Mouse (Mus musculus) lung, adult 10 weeks (tissue): ENCODE data around the gene Rab3il1. TPM values are rescaled to one million over a fixed set of nuclear protein-coding genes. Genes with fewer than 3 reads are reported as not detected.

Source experiments
- polyA plus RNA-seq: library from polyadenylated mRNA; stranded (reverse); fragments of 350-450 nt; fragmentation: Illumina TruSeq; extraction: RNeasy Lipid Tissue Mini Kit (QIAGEN cat#74804); gene quantifications from one replicate; pipeline ENCODE4 v1.2.3, GENCODE M21; 2014; ENCODE audit warnings: low read depth, low replicate concordance; ENCODE audit not compliant: insufficient read depth

Gene Rab3il1
- 6.9 TPM for polyA plus RNA-seq

DNA sequence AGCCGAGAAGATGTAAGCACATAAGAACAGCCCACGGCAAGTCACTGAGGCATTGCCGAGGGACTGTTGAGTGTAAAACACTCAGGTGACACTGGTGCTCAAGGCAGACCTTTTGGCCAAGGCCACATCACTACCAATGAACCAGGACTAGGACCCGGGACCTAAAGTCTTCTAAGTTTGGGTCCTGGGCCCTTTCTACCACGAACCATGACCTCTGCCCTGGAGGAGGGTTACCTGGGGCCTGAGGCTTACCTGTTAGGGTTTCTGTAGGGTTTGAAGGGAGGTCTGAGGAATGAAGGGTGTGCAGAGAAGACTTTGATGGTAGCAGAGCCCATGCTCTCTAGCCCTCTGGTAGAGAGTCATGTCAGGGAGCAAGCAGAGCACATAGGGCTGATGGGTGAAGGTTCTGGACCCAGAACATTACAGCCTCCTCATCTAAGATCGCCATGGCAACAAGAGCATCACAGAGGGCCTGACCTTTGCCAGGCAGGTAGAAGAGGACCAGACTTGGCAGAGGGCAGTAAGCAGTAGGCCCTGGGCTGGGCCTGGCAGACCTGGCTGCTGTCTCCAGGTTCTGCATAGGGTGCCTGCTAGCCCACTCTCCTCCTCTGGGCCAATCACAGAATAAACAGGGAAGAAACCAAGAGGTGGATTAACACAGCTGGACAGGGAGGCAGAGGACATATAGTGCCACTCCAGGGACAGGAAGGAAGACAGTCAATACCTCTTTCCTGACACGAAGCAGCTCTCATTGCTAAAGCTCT is at the start of gene Rab3il1, which contains the start of gene Best1:
Rab3il1 (plus strand) TSS at position 464 of the 764 bp plus-strand sequence.
Best1 (minus strand) TSS at position 428 of the 764 bp plus-strand sequence.

DNA sequence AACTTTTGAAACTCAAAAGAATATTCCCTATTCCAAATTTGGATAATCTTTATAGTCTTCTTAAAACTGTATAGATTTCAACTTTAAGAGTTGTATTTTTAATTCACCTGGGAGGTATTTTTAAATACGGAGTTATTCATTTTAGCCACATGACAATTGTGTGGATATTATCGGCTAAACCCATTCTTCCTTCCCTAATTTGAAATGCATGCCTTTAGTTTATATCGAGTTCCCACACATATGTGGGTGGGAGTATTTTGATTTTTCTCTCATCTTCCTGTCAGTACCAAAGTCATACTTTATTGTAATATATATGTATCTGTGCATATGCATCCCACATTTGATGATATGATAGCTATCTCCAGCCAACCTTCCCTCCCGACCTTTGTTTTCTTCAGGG is 21.2 kb upstream of the Rab3il1 start, which contains the start of gene Fth1:
Fth1 (plus strand) TSS at position 341 of the 400 bp plus-strand sequence.

DNA sequence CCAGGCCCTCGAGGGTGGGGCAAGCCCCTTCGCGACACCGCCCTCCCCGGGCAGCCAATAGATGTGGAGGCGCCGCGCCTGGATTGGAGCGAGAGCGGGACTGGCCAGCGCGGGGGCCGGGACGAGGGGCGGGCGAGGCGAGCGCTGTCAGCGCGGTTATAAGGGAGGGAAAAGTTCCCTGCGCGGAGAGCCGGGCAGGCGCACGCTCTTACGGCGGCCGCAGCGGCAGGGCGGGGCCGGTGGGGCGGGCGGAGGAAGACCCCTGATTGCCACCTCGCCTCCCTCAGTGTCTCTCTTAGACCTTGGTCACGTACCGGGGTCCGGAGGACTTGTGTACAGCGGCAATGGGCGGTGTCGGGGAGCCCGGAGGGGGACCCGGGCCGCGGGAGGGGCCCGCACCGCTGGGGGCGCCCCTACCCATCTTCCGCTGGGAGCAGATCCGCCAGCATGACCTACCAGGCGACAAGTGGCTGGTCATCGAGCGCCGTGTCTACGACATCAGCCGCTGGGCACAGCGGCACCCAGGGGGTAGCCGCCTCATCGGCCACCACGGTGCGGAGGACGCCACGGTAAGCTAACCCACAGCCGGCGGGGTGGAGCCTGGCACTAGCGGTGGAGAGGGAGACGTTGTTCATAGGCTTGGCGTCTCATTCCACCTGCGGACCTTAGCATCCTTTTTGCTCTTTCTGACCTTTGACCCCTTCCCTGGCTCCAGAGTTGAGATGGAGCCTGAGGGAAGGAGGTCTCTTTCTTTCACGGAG is 40.1 kb downstream of the Rab3il1 start, which contains the start of gene Fads3:
Fads3 (plus strand) TSS at position 182 of the 761 bp plus-strand sequence.

Other genes starting within 250 kb of the Rab3il1 start
- gene Scgb2a2, start 154.1 kb upstream of the Rab3il1 start, polyA plus RNA-seq: not detected
- gene Incenp, start 102.1 kb upstream of the Rab3il1 start, polyA plus RNA-seq: 6.6 TPM
- 4,262 TPM for gene Fth1, start 21.1 kb upstream of the Rab3il1 start, polyA plus RNA-seq
- 1.8 TPM for gene Best1, start within 50 bp of the Rab3il1 start, polyA plus RNA-seq
- gene Fads3, start 39.9 kb downstream of the Rab3il1 start, polyA plus RNA-seq: 68.9 TPM
- 28.7 TPM for gene Fads2, start 100.1 kb downstream of the Rab3il1 start, polyA plus RNA-seq
- gene Fads1, start 181.2 kb downstream of the Rab3il1 start, polyA plus RNA-seq: 58.1 TPM
- 164 TPM for gene Tmem258, start 202.3 kb downstream of the Rab3il1 start, polyA plus RNA-seq
- 6.0 TPM for gene Fen1, start 202.5 kb downstream of the Rab3il1 start, polyA plus RNA-seq
- 9.1 TPM for gene Myrf, start 239.1 kb downstream of the Rab3il1 start, polyA plus RNA-seq